Mouse (Mus musculus) kidney, embryonic 14.5 days (tissue): ENCODE results near the gene Cdc42ep3. TPM values are rescaled to one million over a fixed set of nuclear protein-coding genes. Genes with fewer than 3 reads are reported as not detected.

ENCODE experiments used
- ATAC-seq: fragments of 200-750 bp; cut with Nextera tagmentation; 2 replicates; pipeline ENCODE4 v1.8.0; 2017; ENCODE audit warnings: moderate number of reproducible peaks, mild to moderate bottlenecking, moderate TSS enrichment, moderate library complexity; ENCODE audit not compliant: low FRiP score, low TSS enrichment
- H3K27ac ChIP-seq: fragments of 300-500 bp; sonication (generic); 2 replicates; pipeline ENCODE4 v1.5.1; 2014; ENCODE audit warnings: low read depth, mild to moderate bottlenecking, low read length, moderate library complexity, mixed read lengths
- H3K27me3 ChIP-seq: fragments of 300-500 bp; sonication (generic); 2 replicates; pipeline ENCODE4 v1.6.1; 2014; ENCODE audit warnings: mild to moderate bottlenecking, low read length; ENCODE audit not compliant: control insufficient read depth, insufficient read depth
- H3K36me3 ChIP-seq: fragments of 300-500 bp; sonication (generic); 2 replicates; pipeline ENCODE4 v1.6.1; 2014; ENCODE audit warnings: low read length, mixed read lengths; ENCODE audit not compliant: control insufficient read depth, insufficient read depth
- H3K4me1 ChIP-seq: fragments of 300-500 bp; sonication (generic); 2 replicates; pipeline ENCODE4 v1.6.1; 2014; ENCODE audit warnings: low read length, mixed read lengths; ENCODE audit not compliant: control insufficient read depth, insufficient read depth
- H3K4me2 ChIP-seq: fragments of 300-500 bp; sonication (generic); replicated peaks from 2 replicates; pipeline ENCODE4 v1.6.1; 2014; ENCODE audit warnings: low read depth, mild to moderate bottlenecking, low read length
- H3K4me3 ChIP-seq: fragments of 300-500 bp; sonication (generic); 2 replicates; pipeline ENCODE4 v1.5.1; 2014; ENCODE audit warnings: mild to moderate bottlenecking, low read length
- H3K9ac ChIP-seq: fragments of 300-500 bp; sonication (generic); 2 replicates; pipeline ENCODE4 v1.6.1; 2014; ENCODE audit warnings: low read depth, mild to moderate bottlenecking, low read length, moderate library complexity
- H3K9me3 ChIP-seq: fragments of 300-500 bp; sonication (generic); 2 replicates; pipeline ENCODE4 v1.6.1; 2016; ENCODE audit warnings: low read length; ENCODE audit not compliant: control insufficient read depth
- WGBS: fragments of 180-500 bp; shearing (Covaris S2); extraction: QIAGEN DNeasy Blood & Tissue Kit; methylation state at CpG from one replicate; pipeline ENCODE4 v1.1.7; 2014; 5-methylcytosine and 5-hydroxymethylcytosine counted together
- polyA plus RNA-seq: library from polyadenylated mRNA; unstranded; fragments of >200 nt; fragmentation: Nextera tagmentation; extraction: Ambion mirVana; gene quantifications from 2 replicates; pipeline ENCODE4 v1.2.1, GENCODE M21; 2014

The Cdc42ep3 gene
- polyA plus RNA-seq, 1 experiment from 2014 or later, result 38.2 TPM

DNA sequence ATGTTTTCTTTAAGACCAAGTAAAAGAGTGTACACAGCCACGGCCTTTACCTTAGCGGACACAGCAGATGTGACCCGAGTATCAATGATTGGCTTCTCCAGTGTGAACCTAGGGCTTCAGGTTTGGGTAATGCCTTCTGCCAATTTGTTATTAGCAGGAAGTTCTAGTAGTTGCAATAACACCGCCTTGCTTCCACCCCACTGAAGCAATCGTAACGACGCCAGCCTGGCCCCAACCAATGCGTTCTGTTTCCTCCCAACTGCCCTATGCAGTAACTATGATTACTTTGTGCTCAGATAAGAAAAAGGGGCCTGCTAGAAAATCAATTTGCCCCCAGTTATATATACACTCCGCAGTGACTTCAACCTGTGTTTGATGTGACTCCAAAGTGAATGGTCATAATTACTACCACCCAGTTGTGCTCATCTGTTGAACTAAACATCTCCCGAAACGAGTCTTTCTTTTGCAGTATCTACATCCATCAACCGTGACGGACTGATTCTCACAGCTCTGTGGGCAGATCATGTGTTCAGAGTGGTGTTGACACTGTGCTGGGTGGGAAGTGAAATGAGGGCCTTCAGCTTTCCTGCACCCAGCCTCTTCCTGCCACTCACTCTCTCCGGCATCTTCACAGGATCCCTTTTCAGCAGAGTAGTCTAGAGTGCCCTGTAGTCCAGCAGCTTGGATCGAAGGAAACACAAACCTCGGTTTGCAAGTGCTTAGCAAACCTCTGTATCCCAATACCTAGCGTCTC, 51.0 kb downstream of the Cdc42ep3 start:
- WGBS, result 88% methylated on average over 17 of the region's 17 CpGs
- Histone ChIP-seq H3K9me3 (no peaks in the 10 kb centered on the region), H3K4me1 (no peaks in the 10 kb centered on the region), H3K27ac (no peak overlapping the region), H3K9ac (no peak overlapping the region), H3K4me3 (no peak overlapping the region), H3K27me3 (no peaks in the 10 kb centered on the region), H3K36me3 (no peaks in the 10 kb centered on the region), H3K4me2 (no peak overlapping the region)
- ATAC-seq, result no peak

DNA sequence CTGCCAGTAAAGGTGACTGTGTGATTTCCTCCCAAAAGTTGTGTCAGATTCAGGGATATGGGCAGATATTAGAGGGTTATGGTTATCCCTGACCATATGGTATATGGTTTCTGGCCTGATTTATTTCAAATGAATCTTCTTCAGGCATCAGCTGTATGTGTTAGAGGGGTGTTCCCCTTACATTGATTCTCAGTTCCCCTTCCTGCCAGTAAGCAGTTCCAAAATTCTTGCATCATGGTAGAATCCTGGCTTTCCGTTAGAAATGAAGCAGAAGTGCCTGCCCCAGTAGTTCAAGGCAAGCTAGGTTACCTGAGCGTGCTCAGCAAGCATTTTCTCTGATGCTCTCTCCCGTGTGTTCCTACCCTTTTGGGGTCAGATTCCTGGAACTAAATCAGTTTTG, 51.7 kb downstream of the Cdc42ep3 start:
- no peak for ATAC-seq
- H3K36me3 ChIP-seq, result no peaks in the 10 kb centered on the region
- WGBS, result 76% methylated on average over 3 of the region's 3 CpGs
- H3K9ac ChIP-seq, result no peak overlapping the region
- no peak overlapping the region for H3K27ac ChIP-seq
- no peaks in the 10 kb centered on the region for H3K27me3 ChIP-seq
- H3K4me3 ChIP-seq, result no peak overlapping the region
- no peak overlapping the region for H3K4me2 ChIP-seq
- no peaks in the 10 kb centered on the region for H3K9me3 ChIP-seq
- no peaks in the 10 kb centered on the region for H3K4me1 ChIP-seq

GRCm38 (mm10) chr17:79299925-79300324, 55.0 kb downstream of the Cdc42ep3 start:
- Histone ChIP-seq H3K36me3 (no peaks in the 10 kb centered on the region), H3K9ac (no peak overlapping the region), H3K4me2 (no peak overlapping the region), H3K4me3 (no peak overlapping the region), H3K9me3 (no peaks in the 10 kb centered on the region), H3K4me1 (no peaks in the 10 kb centered on the region), H3K27ac (no peak overlapping the region), H3K27me3 (no peaks in the 10 kb centered on the region)
- WGBS, result 100% methylated on average over 1 of the region's 1 CpGs
- ATAC-seq, result no peak

- H3K4me2 ChIP-seq, result no peak overlapping the region
- no peaks in the 10 kb centered on the region for H3K36me3 ChIP-seq
- no peaks in the 10 kb centered on the region for H3K4me1 ChIP-seq
- H3K4me3 ChIP-seq, result no peak overlapping the region
- no peak overlapping the region for H3K9ac ChIP-seq
- ATAC-seq, result no peak
- no peaks in the 10 kb centered on the region for H3K27me3 ChIP-seq
- H3K9me3 ChIP-seq, result no peaks in the 10 kb centered on the region
- H3K27ac ChIP-seq, result no peak overlapping the region
Observed at GRCm38 (mm10) chr17:79298968-79299367, 55.9 kb downstream of the Cdc42ep3 start.

GRCm38 (mm10) chr17:79295926-79296325, 59.0 kb downstream of the Cdc42ep3 start:
- no peak for ATAC-seq
- WGBS, result 79% methylated on average over 4 of the region's 4 CpGs

DNA sequence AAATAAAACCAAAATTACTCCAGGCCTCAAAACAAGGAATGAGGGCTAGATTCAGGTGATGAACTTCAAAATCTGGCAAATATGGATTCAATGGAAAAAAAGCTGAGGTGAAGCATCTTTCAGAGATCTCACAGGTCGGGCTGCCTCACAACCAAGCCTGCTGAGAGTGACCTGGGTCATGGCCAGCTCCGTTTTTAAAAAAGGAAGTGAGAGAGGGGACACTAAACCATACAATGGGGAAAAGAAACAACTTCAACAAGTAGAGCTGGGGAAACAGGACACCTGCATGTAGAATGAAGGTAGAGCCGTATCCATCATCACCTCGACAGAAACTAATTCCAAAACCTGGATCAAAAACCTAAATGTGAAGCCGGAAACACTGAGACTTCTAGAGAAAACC, 63.2 kb downstream of the Cdc42ep3 start:
- no peak overlapping the region for H3K27ac ChIP-seq
- ATAC-seq, result no peak
- WGBS, result 82% methylated on average over 5 of the region's 5 CpGs

More at GRCm38 (mm10) chr17:79295926-79296325, 59.0 kb downstream of the Cdc42ep3 start:
- no peaks in the 10 kb centered on the region for H3K9me3 ChIP-seq
- no peaks in the 10 kb centered on the region for H3K27me3 ChIP-seq
- no peaks in the 10 kb centered on the region for H3K36me3 ChIP-seq
- H3K4me1 ChIP-seq, result no peaks in the 10 kb centered on the region
- no peak overlapping the region for H3K9ac ChIP-seq
- no peak overlapping the region for H3K4me2 ChIP-seq
- no peak overlapping the region for H3K27ac ChIP-seq
- H3K4me3 ChIP-seq, result no peak overlapping the region

GRCm38 (mm10) chr17:79290697-79291096, 64.2 kb downstream of the Cdc42ep3 start:
- Histone ChIP-seq H3K9ac (no peak overlapping the region), H3K27me3 (no peaks in the 10 kb centered on the region), H3K9me3 (no peaks in the 10 kb centered on the region), H3K4me3 (no peak overlapping the region), H3K4me1 (no peaks in the 10 kb centered on the region), H3K36me3 (no peaks in the 10 kb centered on the region), H3K27ac (no peak overlapping the region), H3K4me2 (no peak overlapping the region)
- WGBS, result 69% methylated on average over 2 of the region's 2 CpGs
- no peak for ATAC-seq

More for the DNA sequence above, 63.2 kb downstream of the Cdc42ep3 start:
- no peak overlapping the region for H3K4me2 ChIP-seq
- no peak overlapping the region for H3K9ac ChIP-seq
- no peaks in the 10 kb centered on the region for H3K9me3 ChIP-seq
- H3K27me3 ChIP-seq, result no peaks in the 10 kb centered on the region
- H3K36me3 ChIP-seq, result no peaks in the 10 kb centered on the region
- H3K4me3 ChIP-seq, result no peak overlapping the region
- H3K4me1 ChIP-seq, result no peaks in the 10 kb centered on the region

DNA sequence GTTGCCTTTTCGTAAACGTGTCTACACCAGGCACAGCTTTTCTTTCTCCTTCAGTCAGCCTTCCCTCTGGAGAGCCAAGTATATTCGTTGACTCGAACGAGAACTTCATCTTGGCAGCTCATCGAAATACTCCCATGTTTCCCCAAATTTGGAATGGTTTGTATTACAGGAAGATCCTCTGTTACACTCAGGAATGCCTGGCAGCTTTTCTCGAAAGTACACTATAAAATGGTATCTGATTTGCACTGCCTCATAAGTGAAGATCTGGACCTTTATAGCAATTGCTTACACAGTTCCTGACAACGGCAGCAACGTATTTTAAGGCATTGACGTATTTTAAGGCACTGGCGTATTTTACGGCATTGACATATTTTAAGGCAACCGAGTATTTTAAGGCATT, 67.6 kb downstream of the Cdc42ep3 start:
- H3K4me1 ChIP-seq, result no peaks in the 10 kb centered on the region
- no peaks in the 10 kb centered on the region for H3K36me3 ChIP-seq
- no peak for ATAC-seq
- no peak overlapping the region for H3K4me3 ChIP-seq
- H3K27me3 ChIP-seq, result no peaks in the 10 kb centered on the region
- H3K9ac ChIP-seq, result no peak overlapping the region
- 56% methylated on average over 13 of the region's 13 CpGs for WGBS
- no peak overlapping the region for H3K27ac ChIP-seq
- H3K9me3 ChIP-seq, result no peaks in the 10 kb centered on the region
- no peak overlapping the region for H3K4me2 ChIP-seq

GRCm38 (mm10) chr17:79285030-79285601, 69.8 kb downstream of the Cdc42ep3 start:
- no peaks in the 10 kb centered on the region for H3K36me3 ChIP-seq
- H3K4me1 ChIP-seq, result no peaks in the 10 kb centered on the region
- no peak for ATAC-seq
- H3K27ac ChIP-seq, result no peak overlapping the region
- H3K9ac ChIP-seq, result no peak overlapping the region
- 78% methylated on average over 6 of the region's 6 CpGs for whole genome bisulfite sequencing
- H3K4me2 ChIP-seq, result no peak overlapping the region
- H3K9me3 ChIP-seq, result no peaks in the 10 kb centered on the region
- no peak overlapping the region for H3K4me3 ChIP-seq
- no peaks in the 10 kb centered on the region for H3K27me3 ChIP-seq
